Mouse (Mus musculus): ENCODE data around the gene Col8a1. TPM values are rescaled to one million over a fixed set of nuclear protein-coding genes. Genes with fewer than 3 reads are reported as not detected.

The Col8a1 gene
- polyA plus RNA-seq, 1 experiment from 2014 or later: 0.92 TPM

DNA sequence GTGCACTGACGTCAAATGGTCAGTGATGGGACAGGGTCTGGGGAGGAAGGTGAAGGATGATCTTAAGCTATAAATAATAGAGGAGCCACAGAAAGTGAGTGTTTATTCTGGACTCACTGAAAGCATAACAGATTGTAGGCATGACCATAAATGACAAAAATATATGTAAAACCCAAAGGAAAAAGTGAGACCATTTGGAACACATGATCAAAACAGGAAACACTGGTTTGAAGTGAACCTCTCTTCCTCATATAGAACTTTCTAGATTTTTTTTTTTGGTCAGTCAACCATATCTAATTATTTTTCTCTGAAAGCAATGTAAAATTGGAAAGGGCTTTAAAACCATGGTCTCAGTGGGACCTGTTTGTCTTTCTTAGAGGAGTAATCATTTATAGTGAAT lies 21.0 kb downstream of the Col8a1 start:
- no peaks in the 10 kb centered on the region for H3K36me3 ChIP-seq (ENCODE audit: insufficient read depth)
- H3K4me1 ChIP-seq (ENCODE audit: insufficient read depth): no peaks in the 10 kb centered on the region
- WGBS: 53% methylated on average over 1 of the region's 1 CpGs
- no peak overlapping the region for H3K9ac ChIP-seq
- no peak overlapping the region for H3K27ac ChIP-seq (ENCODE audit: low read depth)
- H3K4me3 ChIP-seq (ENCODE audit: low read depth, low read length): no peak overlapping the region
- no peaks in the 10 kb centered on the region for H3K9me3 ChIP-seq (ENCODE audit: low read depth, low read length)
- ATAC-seq (ENCODE audit: insufficient read depth): no peak
- H3K27me3 ChIP-seq (ENCODE audit: insufficient read depth, low read length): no peaks in the 10 kb centered on the region
- TF ChIP-seq CTCF (IDR thresholded peaks at IDR 0.05; ENCODE audit: low read depth): no peak
- H3K4me2 ChIP-seq: no peak overlapping the region
- DNase-seq: no peak

DNA sequence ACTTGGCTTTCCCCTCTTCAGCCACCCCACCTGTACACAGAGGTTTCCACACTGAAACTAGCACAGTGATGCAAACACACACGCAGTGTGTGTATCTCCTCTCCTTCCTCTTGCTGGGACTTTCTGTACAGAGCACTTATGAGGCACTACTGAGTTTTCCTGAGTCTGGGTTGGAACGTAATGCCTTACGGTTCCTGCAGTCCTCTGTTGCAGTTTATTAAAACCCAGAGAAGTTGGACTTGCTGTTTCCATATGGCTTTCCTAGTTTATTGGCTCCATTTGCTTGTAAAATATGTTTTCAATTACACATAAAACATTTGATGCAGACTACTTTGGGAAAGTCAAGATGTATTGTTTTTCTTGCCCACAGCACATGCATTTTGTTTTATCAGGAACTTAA lies 21.4 kb downstream of the Col8a1 start:
- H3K4me3 ChIP-seq (ENCODE audit: low read depth, low read length): no peak overlapping the region
- 87% methylated on average over 3 of the region's 3 CpGs for WGBS
- H3K36me3 ChIP-seq (ENCODE audit: insufficient read depth): no peaks in the 10 kb centered on the region
- no peak overlapping the region for H3K4me2 ChIP-seq
- no peak overlapping the region for H3K9ac ChIP-seq
- TF ChIP-seq CTCF (IDR thresholded peaks at IDR 0.05; ENCODE audit: low read depth): no peak
- H3K27ac ChIP-seq (ENCODE audit: low read depth): no peak overlapping the region
- ATAC-seq (ENCODE audit: insufficient read depth): no peak
- H3K27me3 ChIP-seq (ENCODE audit: insufficient read depth, low read length): no peaks in the 10 kb centered on the region
- H3K4me1 ChIP-seq (ENCODE audit: insufficient read depth): no peaks in the 10 kb centered on the region
- no peak for DNase-seq
- no peaks in the 10 kb centered on the region for H3K9me3 ChIP-seq (ENCODE audit: low read depth, low read length)

DNA sequence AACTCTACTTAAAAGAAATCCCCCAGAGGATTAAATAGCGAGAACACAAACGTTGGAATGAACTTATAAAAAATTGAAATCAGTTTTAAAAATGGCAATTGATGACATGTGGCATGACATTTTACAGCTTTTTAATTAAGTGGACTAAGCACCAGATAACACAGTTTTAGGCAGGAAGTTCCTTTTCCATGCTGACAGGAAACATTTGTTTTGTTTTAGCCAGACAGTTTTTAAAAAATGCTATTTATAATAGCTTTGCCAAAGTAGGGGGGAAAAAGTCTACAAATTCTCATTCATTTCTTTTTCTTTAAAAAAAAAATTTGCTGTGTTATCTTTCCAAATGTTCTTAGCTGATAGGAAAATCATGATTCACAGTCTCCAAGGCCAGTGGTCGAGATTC lies 29.6 kb downstream of the Col8a1 start:
- no peak overlapping the region for H3K9ac ChIP-seq
- 28% methylated on average over 3 of the region's 3 CpGs for WGBS
- TF ChIP-seq CTCF (IDR thresholded peaks at IDR 0.05; ENCODE audit: low read depth): no peak
- peak; percentile 68 for DNase-seq
- no peak overlapping the region for H3K4me3 ChIP-seq (ENCODE audit: low read depth, low read length)
- no peak overlapping the region for H3K27ac ChIP-seq (ENCODE audit: low read depth)
- H3K36me3 ChIP-seq (ENCODE audit: insufficient read depth): no peaks in the 10 kb centered on the region
- no peak overlapping the region for H3K4me2 ChIP-seq
- H3K4me1 ChIP-seq (ENCODE audit: insufficient read depth): no peaks in the 10 kb centered on the region
- no peak for ATAC-seq (ENCODE audit: insufficient read depth)
- 0 out of 2 replicates have a peak, but pooled peaks cover 3% of the 10 kb centered on the region for H3K9me3 ChIP-seq (ENCODE audit: low read depth, low read length)
- no peaks in the 10 kb centered on the region for H3K27me3 ChIP-seq (ENCODE audit: insufficient read depth, low read length)

DNA sequence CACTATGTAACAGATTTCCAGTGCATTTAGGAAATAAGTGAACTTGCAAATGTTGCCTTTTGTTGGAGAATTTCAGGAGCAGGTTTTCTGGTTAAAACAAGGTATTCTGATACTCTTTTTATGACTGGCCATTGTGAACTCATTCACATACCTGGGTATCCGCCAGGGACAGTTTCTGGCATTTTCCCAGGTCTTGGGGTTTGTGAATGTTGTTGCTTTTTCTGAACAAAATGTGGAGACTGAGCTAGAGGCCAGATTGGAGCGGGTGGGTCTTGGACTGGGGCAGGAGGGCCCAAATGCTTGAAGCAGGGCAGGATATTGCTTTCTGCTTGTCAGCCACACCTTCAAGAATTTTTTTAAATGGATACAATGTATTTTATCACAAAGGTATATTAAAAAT lies 35.6 kb downstream of the Col8a1 start:
- H3K4me3 ChIP-seq (ENCODE audit: low read depth, low read length): no peak overlapping the region
- H3K36me3 ChIP-seq (ENCODE audit: insufficient read depth): no peaks in the 10 kb centered on the region
- H3K27me3 ChIP-seq (ENCODE audit: insufficient read depth, low read length): no peaks in the 10 kb centered on the region
- no peak for DNase-seq
- ATAC-seq (ENCODE audit: insufficient read depth): no peak
- H3K27ac ChIP-seq (ENCODE audit: low read depth): no peak overlapping the region
- no peak for TF ChIP-seq CTCF (IDR thresholded peaks at IDR 0.05; ENCODE audit: low read depth)
- 75% methylated on average over 2 of the region's 2 CpGs for WGBS
- no peak overlapping the region for H3K4me2 ChIP-seq
- no peaks in the 10 kb centered on the region for H3K9me3 ChIP-seq (ENCODE audit: low read depth, low read length)
- no peaks in the 10 kb centered on the region for H3K4me1 ChIP-seq (ENCODE audit: insufficient read depth)
- H3K9ac ChIP-seq: no peak overlapping the region

DNA sequence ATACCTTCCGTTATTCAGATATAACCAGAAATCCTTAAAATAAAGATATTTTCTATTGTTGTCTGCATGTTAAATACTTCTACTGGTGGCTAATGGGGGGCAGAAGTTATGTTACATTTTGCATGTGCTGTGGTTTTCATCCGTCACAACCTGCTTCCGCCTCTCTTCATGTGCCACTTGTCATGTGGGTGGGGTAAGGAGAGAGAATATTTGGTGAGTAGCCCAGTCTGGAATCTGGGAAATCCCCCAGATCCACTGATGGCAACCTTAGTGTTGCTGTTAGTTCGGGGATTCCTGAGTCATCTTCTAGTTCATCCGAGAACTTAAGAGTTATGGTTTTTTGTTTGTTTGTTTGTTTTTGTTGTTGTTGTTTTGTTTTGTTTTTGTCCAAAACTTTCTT lies 55.8 kb downstream of the Col8a1 start:
- ATAC-seq (ENCODE audit: insufficient read depth): no peak
- TF ChIP-seq CTCF (IDR thresholded peaks at IDR 0.05; ENCODE audit: low read depth): no peak
- Histone ChIP-seq H3K9ac (no peak overlapping the region), H3K4me2 (no peak overlapping the region), H3K27ac (ENCODE audit: low read depth) (no peak overlapping the region), H3K9me3 (ENCODE audit: low read depth, low read length) (no peaks in the 10 kb centered on the region), H3K36me3 (ENCODE audit: insufficient read depth) (no peaks in the 10 kb centered on the region), H3K27me3 (ENCODE audit: insufficient read depth, low read length) (no peaks in the 10 kb centered on the region), H3K4me3 (ENCODE audit: low read depth, low read length) (no peak overlapping the region), H3K4me1 (ENCODE audit: insufficient read depth) (no peaks in the 10 kb centered on the region)
- WGBS: 76% methylated on average over 5 of the region's 5 CpGs
- no peak for DNase-seq

GRCm38 (mm10) chr16:57694694-57695093 lies 59.8 kb downstream of the Col8a1 start:
- H3K4me2 ChIP-seq: no peak overlapping the region
- no peak overlapping the region for H3K9ac ChIP-seq
- DNase-seq: no peak
- no peak for ATAC-seq (ENCODE audit: insufficient read depth)
- no peaks in the 10 kb centered on the region for H3K9me3 ChIP-seq (ENCODE audit: low read depth, low read length)
- 61% methylated on average over 1 of the region's 1 CpGs for WGBS
- no peak for TF ChIP-seq CTCF (IDR thresholded peaks at IDR 0.05; ENCODE audit: low read depth)
- H3K27ac ChIP-seq (ENCODE audit: low read depth): no peak overlapping the region
- no peaks in the 10 kb centered on the region for H3K4me1 ChIP-seq (ENCODE audit: insufficient read depth)
- H3K27me3 ChIP-seq (ENCODE audit: insufficient read depth, low read length): no peaks in the 10 kb centered on the region
- H3K36me3 ChIP-seq (ENCODE audit: insufficient read depth): no peaks in the 10 kb centered on the region
- H3K4me3 ChIP-seq (ENCODE audit: low read depth, low read length): no peak overlapping the region

DNA sequence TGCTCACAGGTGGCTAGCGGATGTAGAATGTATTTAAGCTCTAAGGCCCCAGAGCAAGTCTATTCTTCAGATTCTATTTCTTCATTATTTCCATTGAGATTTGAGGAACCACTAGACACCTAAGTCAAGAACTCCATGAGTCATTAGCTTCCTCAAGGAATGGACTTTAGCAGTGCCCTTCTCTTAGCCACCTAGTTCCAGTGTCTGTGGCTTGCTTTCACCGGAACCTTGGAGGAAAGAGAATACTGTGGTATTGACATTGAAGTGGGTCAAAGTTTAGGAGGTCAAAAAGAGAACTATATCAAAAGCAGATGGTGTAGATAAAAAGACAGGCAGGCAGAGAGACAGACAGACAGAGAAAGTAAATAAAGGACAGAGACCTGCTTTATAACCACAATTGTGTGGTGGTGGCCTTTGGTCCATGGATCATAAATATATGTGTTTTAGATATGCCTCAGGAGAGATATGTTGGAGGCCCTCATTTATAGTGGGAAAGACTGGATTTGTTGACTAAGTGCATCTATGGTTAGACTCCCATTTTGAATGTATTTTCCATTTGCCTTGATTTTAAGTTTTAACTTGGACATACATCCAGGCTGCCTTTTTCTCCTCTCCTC lies 60.5 kb downstream of the Col8a1 start:
- no peak for DNase-seq
- H3K36me3 ChIP-seq (ENCODE audit: insufficient read depth): no peaks in the 10 kb centered on the region
- H3K4me1 ChIP-seq (ENCODE audit: insufficient read depth): no peaks in the 10 kb centered on the region

More for the DNA sequence above, 60.5 kb downstream of the Col8a1 start:
- H3K27ac ChIP-seq (ENCODE audit: low read depth): no peak overlapping the region
- no peak overlapping the region for H3K9ac ChIP-seq
- H3K4me2 ChIP-seq: no peak overlapping the region
- 74% methylated on average over 2 of the region's 2 CpGs for WGBS
- TF ChIP-seq CTCF (IDR thresholded peaks at IDR 0.05; ENCODE audit: low read depth): no peak
- no peak overlapping the region for H3K4me3 ChIP-seq (ENCODE audit: low read depth, low read length)
- no peak for ATAC-seq (ENCODE audit: insufficient read depth)
- no peaks in the 10 kb centered on the region for H3K27me3 ChIP-seq (ENCODE audit: insufficient read depth, low read length)
- H3K9me3 ChIP-seq (ENCODE audit: low read depth, low read length): no peaks in the 10 kb centered on the region

Data from lung, embryonic 14.5 days (tissue).